ENCODE assay signal across 8 mouse cellular contexts in the genomic region with DNA sequence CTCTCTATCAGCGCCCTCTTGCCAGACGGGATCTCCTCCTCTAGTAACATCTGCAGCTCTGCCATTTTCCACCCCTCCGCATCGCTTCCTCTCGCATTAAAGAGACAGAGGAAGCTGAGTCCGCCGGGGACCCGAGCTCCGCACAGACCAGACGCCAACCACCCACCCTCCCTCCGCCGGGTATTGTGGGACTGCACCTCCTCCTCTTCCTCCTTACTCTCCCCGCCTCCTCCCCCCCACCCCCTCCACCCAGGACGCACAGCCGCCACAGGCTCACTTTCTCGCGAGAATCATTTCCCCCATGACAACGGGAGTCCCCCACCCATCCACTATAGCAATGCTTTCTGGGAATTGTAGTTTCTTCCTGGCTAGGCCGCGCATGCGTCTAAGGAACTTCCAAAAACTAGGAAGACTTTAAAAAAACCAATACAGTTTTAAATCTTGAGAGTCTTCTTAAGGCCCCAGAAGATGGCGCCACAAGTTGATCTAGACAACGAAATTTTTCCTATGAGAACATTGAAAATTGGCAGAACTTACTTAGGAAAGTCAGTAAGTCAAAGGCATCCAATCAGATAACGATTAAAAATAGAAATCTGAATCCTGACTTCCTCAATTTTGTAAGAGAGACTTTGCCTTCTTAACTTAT. TPM values are rescaled to one million over a fixed set of nuclear protein-coding genes. Genes with fewer than 3 reads are reported as not detected.
DNase-seq lines count a peak whose midpoint lies in the region; ATAC-seq and TF ChIP-seq lines count a peak whose summit lies in the region.

A gene (minus strand): TSS at position 241 of the 646 bp plus-strand sequence.

- H3K4me1 ChIP-seq in G1E (ENCODE audit: insufficient read depth, low read depth, low read length) = peaks cover 26% of the 10 kb centered on the region
- peaks cover 23% of the 10 kb centered on the region for H3K4me1 ChIP-seq in forebrain, embryonic 15.5 days
- H3K4me1 ChIP-seq in lung, adult 2 months (ENCODE audit: control insufficient read depth, insufficient read depth, low read length) = peaks cover 17% of the 10 kb centered on the region

- no peaks in the 10 kb centered on the region for H3K9me3 ChIP-seq in G1E (replicated peaks)
- H3K9me3 ChIP-seq in forebrain, embryonic 15.5 days = no peaks in the 10 kb centered on the region

- peak; percentile 94 for DNase-seq in G1E (ENCODE audit: low spot score)
- DNase-seq in cerebellum, adult 11-12 months = peak; percentile 93
- peak; percentile 90 for DNase-seq in heart, postnatal 25 days (ENCODE audit: low spot score)
- DNase-seq in layer of hippocampus, adult 18-20 months (ENCODE audit: low spot score in 2 of 2) = peak; percentile 91 to 95
- peak; percentile 88 for DNase-seq in lung, adult 2 months
- DNase-seq in thymus, postnatal 10 days (ENCODE audit: low spot score in 2 of 2) = peak; percentile 92 to 95

- TF ChIP-seq CTCF in G1E (IDR thresholded peaks at IDR 0.05; ENCODE audit: low read depth, low read length) = no peak
- no peak for TF ChIP-seq CTCF in lung, adult 2 months (IDR thresholded peaks at IDR 0.05; ENCODE audit: insufficient read depth, low read length)

- no peaks in the 10 kb centered on the region for H3K27me3 ChIP-seq in G1E (ENCODE audit: insufficient read depth, low read length)
- H3K27me3 ChIP-seq in forebrain, embryonic 15.5 days = no peaks in the 10 kb centered on the region

- H3K27ac ChIP-seq in forebrain, embryonic 15.5 days (replicated peaks) = peak within 1 kb of the TSS; percentile 98

- ATAC-seq in G1E (ENCODE audit: extremely low read depth, insufficient number of reproducible peaks, low FRiP score, poor library complexity, severe bottlenecking) = peak; percentile 81
- ATAC-seq in forebrain, embryonic 15.5 days (replicated peaks) = peak; percentile 97
- peak; percentile 84 for ATAC-seq in neutrophil, adult 5-6 weeks (ENCODE audit: extremely low read depth, insufficient number of reproducible peaks, low FRiP score, poor library complexity, severe bottlenecking)

- WGBS in forebrain, embryonic 15.5 days = 3% methylated on average over 24 of the region's 24 CpGs
- WGBS in lung, adult 2 months = 2% methylated on average over 23 of the region's 24 CpGs

- peak within 1 kb of the TSS; percentile 84 for H3K4me2 ChIP-seq in forebrain, embryonic 15.5 days (replicated peaks)

- peak within 1 kb of the TSS; percentile 98 for H3K9ac ChIP-seq in forebrain, embryonic 15.5 days (replicated peaks)

- peaks cover 4% of the 10 kb centered on the region for H3K36me3 ChIP-seq in G1E (replicated peaks)
- H3K36me3 ChIP-seq in forebrain, embryonic 15.5 days = no peaks in the 10 kb centered on the region

- peak within 1 kb of the TSS; percentile 97 for H3K4me3 ChIP-seq in G1E (ENCODE audit: low read depth, low read length)
- peak within 1 kb of the TSS; percentile 94 for H3K4me3 ChIP-seq in forebrain, embryonic 15.5 days
- H3K4me3 ChIP-seq in lung, adult 2 months (replicated peaks; ENCODE audit: extremely low read depth, low read depth, low read length) = peak within 1 kb of the TSS; percentile 83

- peak; percentile 99 for TF ChIP-seq POLR2A in lung, adult 2 months (IDR thresholded peaks at IDR 0.05; ENCODE audit: borderline replicate concordance, extremely low read depth, low read depth, low read length)

- intact Hi-C loops in heart, postnatal 25 days (cut with DNase I) = no loop called here

RNA-seq across cellular contexts. Expression of the gene that starts here (rescaled TPM):
- total RNA-seq in G1E (2014; fragmentation: Nextera tagmentation) (120 and 124 TPM in 2 replicates), G1E (2017) (138 and 144 TPM in 2 replicates)
- 41.5 and 51.9 TPM in 2 replicates for polyA plus RNA-seq in G1E (2012)
- polyA plus RNA-seq in forebrain, embryonic 15.5 days (2015; fragmentation: Nextera tagmentation; extraction: Ambion mirVana) = 57.7 and 58.1 TPM in 2 replicates
- 10 to 100 TPM; 23.2 to 25.9 TPM for total RNA-seq in heart, postnatal 25 days (2021)
- total RNA-seq in layer of hippocampus, adult 18-20 months (2021) = 100 to 1,000 TPM; 213 to 220 TPM
- 118 and 137 TPM in 2 replicates for polyA plus RNA-seq in lung, adult 2 months (2012; rRNA removed)
- 242 and 261 TPM in 2 replicates for total RNA-seq in neutrophil, adult 5-6 weeks (2017)

Comparison
In these comparisons a context has a peak if more than half of its experiments do, and no peak if none do; other contexts are left out.
1. Peak in every context shown above with its lines: DNase-seq, ATAC-seq, H3K4me3 ChIP-seq and H3K27ac ChIP-seq.